Mouse (Mus musculus): ENCODE results near the gene Ecsit.

DNA sequence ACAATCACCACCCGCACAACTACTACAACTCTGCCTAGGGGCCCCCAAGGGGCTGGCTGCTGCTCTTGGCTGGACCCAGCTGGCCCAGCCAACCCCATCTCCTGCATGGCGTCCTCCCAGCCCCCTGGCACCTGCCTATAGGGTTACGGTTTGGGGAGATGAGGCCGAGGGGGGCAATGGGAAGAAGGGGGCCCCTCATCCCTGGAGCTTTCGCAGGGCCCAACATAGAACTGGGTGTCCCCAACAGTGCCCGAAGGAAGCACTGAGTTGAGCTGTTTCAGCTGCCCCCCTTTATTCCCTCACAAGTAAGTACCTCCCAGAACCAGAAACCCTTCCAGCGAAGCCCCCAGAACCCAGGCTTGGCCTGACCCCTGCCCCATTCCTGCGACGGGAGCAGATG is 23.0 kb upstream of the Ecsit start:
- no peak for TF ChIP-seq POLR2A (IDR thresholded peaks at IDR 0.05; ENCODE audit: control insufficient read depth, extremely low read depth, insufficient read depth, low read length, poor library complexity)
- TF ChIP-seq CTCF (IDR thresholded peaks at IDR 0.05; ENCODE audit: borderline replicate concordance, control insufficient read depth, extremely low read depth, insufficient read depth, low read length, poor library complexity): no peak
